Mouse (Mus musculus) liver, postnatal 0 days (tissue): ENCODE data around the gene Igf2bp3. TPM values are rescaled to one million over a fixed set of nuclear protein-coding genes. Genes with fewer than 3 reads are reported as not detected.

ENCODE experiments used
- ATAC-seq: fragments of 200-750 bp; cut with Nextera tagmentation; 2 replicates; pipeline ENCODE4 v1.8.0; 2017; ENCODE audit warnings: mild to moderate bottlenecking, moderate library complexity
- DNase-seq: peaks from one replicate; pipeline ENCODE4 v3.0.0-alpha.2; 2016
- H3K27ac ChIP-seq: fragments of 300-500 bp; sonication (generic); 2 replicates; pipeline ENCODE4 v1.5.1; 2014; ENCODE audit warnings: antibody characterized with exemption, moderate library complexity, mild to moderate bottlenecking, low read depth
- H3K27me3 ChIP-seq: fragments of 300-500 bp; sonication (generic); 2 replicates; pipeline ENCODE4 v1.6.1; 2014; ENCODE audit warnings: low read length, control low read depth, mixed read lengths; ENCODE audit not compliant: insufficient read depth
- H3K36me3 ChIP-seq: fragments of 300-500 bp; sonication (generic); replicated peaks from 2 replicates; pipeline ENCODE4 v1.6.1; 2014; ENCODE audit warnings: mild to moderate bottlenecking, control low read depth, low read length, moderate library complexity, mixed read lengths; ENCODE audit not compliant: insufficient read depth
- H3K4me1 ChIP-seq: fragments of 300-500 bp; sonication (generic); 2 replicates; pipeline ENCODE4 v1.6.1; 2014; ENCODE audit warnings: antibody characterized with exemption, mild to moderate bottlenecking, control low read depth; ENCODE audit not compliant: insufficient read depth
- H3K4me2 ChIP-seq: fragments of 300-500 bp; sonication (generic); 2 replicates; pipeline ENCODE4 v1.6.1; 2014; ENCODE audit warnings: low read depth, mild to moderate bottlenecking, low read length, moderate library complexity, mixed read lengths
- H3K4me3 ChIP-seq: fragments of 300-500 bp; sonication (generic); 2 replicates; pipeline ENCODE4 v1.5.1; 2014; ENCODE audit warnings: low read depth, low read length
- H3K9ac ChIP-seq: fragments of 300-500 bp; sonication (generic); replicated peaks from 2 replicates; pipeline ENCODE4 v1.6.1; 2014; ENCODE audit warnings: mild to moderate bottlenecking, moderate library complexity
- H3K9me3 ChIP-seq: fragments of 300-500 bp; sonication (generic); 2 replicates; pipeline ENCODE4 v1.6.1; 2016; ENCODE audit warnings: mild to moderate bottlenecking, control low read depth, low read length, mixed read lengths
- CTCF ChIP-seq: sonication (generic); IDR thresholded peaks from 2 replicates; pipeline ENCODE4 v1.5.1; 2016; ENCODE audit warnings: antibody characterized with exemption, low read depth
- EP300 ChIP-seq: IDR thresholded peaks from 2 replicates; pipeline ENCODE4 v1.6.1; 2016; ENCODE audit warnings: antibody characterized with exemption, low read depth, mild to moderate bottlenecking
- WGBS: fragments of 180-500 bp; shearing (Covaris S2); extraction: QIAGEN DNeasy Blood & Tissue Kit; methylation state at CpG from one replicate; pipeline ENCODE4 v1.1.7; 2014; ENCODE audit not compliant: insufficient replicate concordance; 5-methylcytosine and 5-hydroxymethylcytosine counted together
- polyA plus RNA-seq: library from polyadenylated mRNA; unstranded; fragments of >200 nt; fragmentation: Nextera tagmentation; extraction: Ambion mirVana; gene quantifications from 2 replicates; pipeline ENCODE4 v1.2.1, GENCODE M21; 2015

Igf2bp3 gene
- polyA plus RNA-seq, 1 experiment from 2014 or later: 31.3 TPM

DNA sequence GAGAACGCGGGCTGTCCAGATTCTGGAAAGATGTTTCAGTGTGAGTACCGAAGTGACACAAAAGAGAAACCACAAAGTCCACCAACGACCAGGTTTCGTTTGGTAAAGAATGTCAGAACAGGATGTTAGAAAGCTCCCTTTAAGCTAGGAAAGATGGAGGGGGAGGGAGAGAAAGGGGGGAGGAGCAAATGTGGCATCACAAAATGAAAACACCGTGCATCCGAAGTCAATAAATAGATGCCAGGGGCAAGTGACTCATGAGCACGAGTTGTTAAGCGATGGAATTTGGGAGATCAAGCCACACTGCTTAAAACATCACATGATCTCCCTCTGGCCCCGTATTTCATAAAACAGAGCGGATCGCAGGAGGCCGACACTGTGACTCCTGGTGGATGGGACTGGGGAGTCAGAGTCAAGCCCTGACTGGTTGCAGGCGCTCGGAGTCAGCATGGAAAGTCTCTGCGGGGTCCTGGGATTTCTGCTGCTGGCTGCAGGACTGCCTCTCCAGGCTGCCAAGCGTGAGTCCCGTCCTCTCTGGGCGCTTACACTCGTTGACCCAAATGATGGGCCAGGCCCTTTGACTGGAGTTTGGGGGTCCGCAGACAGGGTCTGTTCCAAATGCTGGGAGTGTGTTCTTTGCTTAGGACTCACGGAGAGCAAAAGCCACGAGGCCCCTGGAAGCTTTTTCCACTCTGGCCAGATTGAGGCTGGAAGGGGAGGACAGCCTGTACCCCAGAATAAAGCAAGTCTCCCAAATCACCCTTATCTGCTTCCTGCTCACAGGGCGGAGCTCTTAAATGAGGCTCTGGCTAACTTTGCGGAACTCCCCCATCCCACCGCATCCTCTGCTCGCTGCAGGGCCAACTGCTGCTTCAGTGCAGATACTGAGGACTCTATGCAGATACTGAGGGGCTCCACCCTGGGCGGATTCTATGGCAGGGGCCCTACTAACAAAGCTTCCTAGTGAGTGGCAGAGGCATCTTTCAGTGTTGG lies 178.2 kb downstream of the Igf2bp3 start, which contains the start of gene Gpnmb:
TSS of gene Gpnmb (plus strand) at position 272 of the 993 bp plus-strand sequence.
- ATAC-seq: no peak
- peaks cover 6% of the 10 kb centered on the region; the same call in 1 of the 2 replicates for H3K4me1 ChIP-seq
- 0 out of 2 replicates have a peak, but pooled peaks cover 8% of the 10 kb centered on the region for H3K27me3 ChIP-seq
- no peak within 1 kb of the TSS for H3K27ac ChIP-seq
- TF ChIP-seq CTCF (no peak), EP300 (no peak)
- H3K9me3 ChIP-seq: no peaks in the 10 kb centered on the region
- peak within 1 kb of the TSS; percentile 15; the same call in 1 of the 2 replicates for H3K4me3 ChIP-seq
- H3K36me3 ChIP-seq: no peaks in the 10 kb centered on the region
- peak within 1 kb of the TSS; percentile 30; the same call in 1 of the 2 replicates for H3K9ac ChIP-seq
- WGBS: 32% methylated on average over 28 of the region's 28 CpGs
- peak within 1 kb of the TSS; percentile 58 for H3K4me2 ChIP-seq
- no peak for DNase-seq

Other genes starting within 250 kb of the Igf2bp3 start
- gene Doxl2, start 240.0 kb downstream of the Igf2bp3 start, polyA plus RNA-seq: not detected in 2 replicates
- gene Svs1, start 228.1 kb downstream of the Igf2bp3 start, polyA plus RNA-seq: not detected in 2 replicates
- 0.52 and 0.53 TPM in 2 replicates for gene Gpnmb, start 178.4 kb downstream of the Igf2bp3 start, polyA plus RNA-seq
- 54.5 and 55.5 TPM in 2 replicates for gene Malsu1, start 141.2 kb downstream of the Igf2bp3 start, polyA plus RNA-seq
- gene Tra2a, start 49.1 kb upstream of the Igf2bp3 start, polyA plus RNA-seq: 23.4 and 26.3 TPM in 2 replicates
- 3.6 and 3.8 TPM in 2 replicates for gene Ccdc126, start 104.3 kb upstream of the Igf2bp3 start, polyA plus RNA-seq
- gene Fam221a, start 152.8 kb upstream of the Igf2bp3 start, polyA plus RNA-seq: 2.5 and 3.6 TPM in 2 replicates
- not detected in 2 replicates for gene Stk31, start 180.6 kb upstream of the Igf2bp3 start, polyA plus RNA-seq